Mouse (Mus musculus): ENCODE data around the gene Lrig2. TPM values are rescaled to one million over a fixed set of nuclear protein-coding genes. Genes with fewer than 3 reads are reported as not detected.

The Lrig2 gene
- polyA plus RNA-seq, 1 experiment from 2014 or later = 20.1 TPM

- CTCF ChIA-PET = interaction anchor here (1.0 to 9.9 kb wide), 8 partner anchors 10 to 166 kb away, joined by 3 to 91 read pairs (median 3); no protein-coding TSS in a partner anchor
- POLR2A ChIA-PET = interaction anchor here (0.7 kb wide), 1 partner anchor 93 kb away, joined by 3 read pairs; no protein-coding TSS in a partner anchor
- DNase-seq (ENCODE audit: low read depth, low spot score) (no peak), ATAC-seq (no peak)
- TF ChIP-seq CTCF (IDR thresholded peaks at IDR 0.05) = no peak
- in situ Hi-C loops (cut with MboI; ENCODE audit: low pct_unique_long_range_greater_than_20kb) = loop anchor here (10.0 kb wide), 1 partner anchor 478 kb away; no protein-coding TSS in a partner anchor
- H3K27me3 ChIP-seq = no peaks in the 10 kb centered on the region
Measured at GRCm38 (mm10) chr3:104517161-104517560, 5.4 kb upstream of the Lrig2 start.

GRCm38 (mm10) chr3:104514510-104514909 lies 2.8 kb upstream of the Lrig2 start:
- ATAC-seq (no peak), DNase-seq (ENCODE audit: low read depth, low spot score) (peak; percentile 33)
- no peaks in the 10 kb centered on the region for H3K27me3 ChIP-seq
- in situ Hi-C loops (cut with MboI; ENCODE audit: low pct_unique_long_range_greater_than_20kb) = loop anchor here (5.0 to 10.0 kb wide), 3 partner anchors 128 to 480 kb away; no protein-coding TSS in a partner anchor
- TF ChIP-seq CTCF (IDR thresholded peaks at IDR 0.05) = no peak
- ChIA-PET POLR2A (interaction anchor here (0.7 to 1.1 kb wide), 3 partner anchors 9 to 158 kb away, joined by 3 to 5 read pairs (median 3); no protein-coding TSS in a partner anchor), CTCF (interaction anchor here (1.1 to 9.9 kb wide), 7 partner anchors 9 to 168 kb away, joined by 3 to 91 read pairs (median 7); no protein-coding TSS in a partner anchor)

- DNase-seq (ENCODE audit: low read depth, low spot score) (no peak), ATAC-seq (no peak)
- TF ChIP-seq CTCF (IDR thresholded peaks at IDR 0.05) = no peak
- no peaks in the 10 kb centered on the region for H3K27me3 ChIP-seq
- in situ Hi-C loops (cut with MboI; ENCODE audit: low pct_unique_long_range_greater_than_20kb) = loop anchor here (5.0 to 10.0 kb wide), 3 partner anchors 130 to 482 kb away; no protein-coding TSS in a partner anchor
- ChIA-PET POLR2A (interaction anchor here (0.8 to 1.2 kb wide), 4 partner anchors 10 to 127 kb away, joined by 3 to 8 read pairs (median 6); no protein-coding TSS in a partner anchor), CTCF (interaction anchor here (0.9 to 9.9 kb wide), 17 partner anchors 9 to 186 kb away, joined by 3 to 91 read pairs (median 6); partner anchors contain the start of gene Slc16a1)
Measured at GRCm38 (mm10) chr3:104512424-104512748, 668 bp upstream of the Lrig2 start.

GRCm38 (mm10) chr3:104510771-104511429 lies 818 bp downstream of the Lrig2 start:
- TF ChIP-seq CTCF (IDR thresholded peaks at IDR 0.05) = no peak
- DNase-seq (ENCODE audit: low read depth, low spot score) = peak; percentile 20
- POLR2A ChIA-PET = interaction anchor here (0.6 to 2.4 kb wide), 9 partner anchors 9 to 1011 kb away, joined by 3 to 11 read pairs (median 4); no protein-coding TSS in a partner anchor
- CTCF ChIA-PET = interaction anchor here (0.8 to 9.9 kb wide), 15 partner anchors 8 to 182 kb away, joined by 3 to 91 read pairs (median 5); partner anchors contain the start of gene Slc16a1
- ATAC-seq = peak; percentile 17
- no peaks in the 10 kb centered on the region for H3K27me3 ChIP-seq
- in situ Hi-C loops (cut with MboI; ENCODE audit: low pct_unique_long_range_greater_than_20kb) = loop anchor here (5.0 to 10.0 kb wide), 3 partner anchors 131 to 484 kb away; no protein-coding TSS in a partner anchor

- in situ Hi-C loops (cut with MboI; ENCODE audit: low pct_unique_long_range_greater_than_20kb) = no loop called here
- ATAC-seq = no peak
- no peaks in the 10 kb centered on the region for H3K27me3 ChIP-seq
- no peak for TF ChIP-seq CTCF (IDR thresholded peaks at IDR 0.05)
- ChIA-PET POLR2A (interaction anchor here (0.6 to 1.6 kb wide), 5 partner anchors 9 to 485 kb away, joined by 3 to 11 read pairs (median 5); partner anchors contain the start of gene Lrig2), CTCF (interaction anchor here (1.0 to 4.7 kb wide), 3 partner anchors 10 to 115 kb away, joined by 3 to 30 read pairs (median 3); partner anchors contain the start of gene Lrig2)
- DNase-seq (ENCODE audit: low read depth, low spot score) = peak; percentile 20
Measured at GRCm38 (mm10) chr3:104501648-104502047, 10.1 kb downstream of the Lrig2 start.

- DNase-seq (ENCODE audit: low read depth, low spot score) (peak; percentile 97), ATAC-seq (peak; percentile 85)
- CTCF ChIA-PET = interaction anchor here (4.7 kb wide), 1 partner anchor 11 kb away, joined by 30 read pairs; the partner anchor contains the start of gene Lrig2
- POLR2A ChIA-PET = interaction anchor here (0.6 to 1.6 kb wide), 2 partner anchors 10 to 367 kb away, joined by 5 to 11 read pairs; partner anchors contain the start of gene Lrig2
- TF ChIP-seq CTCF (IDR thresholded peaks at IDR 0.05) = no peak
- in situ Hi-C loops (cut with MboI; ENCODE audit: low pct_unique_long_range_greater_than_20kb) = no loop called here
- no peaks in the 10 kb centered on the region for H3K27me3 ChIP-seq
Measured at GRCm38 (mm10) chr3:104500881-104501280, 10.8 kb downstream of the Lrig2 start.

GRCm38 (mm10) chr3:104496176-104496575 lies 15.5 kb downstream of the Lrig2 start:
- ATAC-seq (no peak), DNase-seq (ENCODE audit: low read depth, low spot score) (no peak)
- POLR2A ChIA-PET = no interaction called here
- no peaks in the 10 kb centered on the region for H3K27me3 ChIP-seq
- CTCF ChIA-PET = interaction anchor here (1.0 to 2.2 kb wide), 5 partner anchors 11 to 38 kb away, joined by 3 to 8 read pairs (median 4); partner anchors contain the start of gene Lrig2
- in situ Hi-C loops (cut with MboI; ENCODE audit: low pct_unique_long_range_greater_than_20kb) = no loop called here
- no peak for TF ChIP-seq CTCF (IDR thresholded peaks at IDR 0.05)

GRCm38 (mm10) chr3:104480946-104481719 lies 30.6 kb downstream of the Lrig2 start:
- in situ Hi-C loops (cut with MboI; ENCODE audit: low pct_unique_long_range_greater_than_20kb) = no loop called here
- ChIA-PET CTCF (no interaction called here), POLR2A (no interaction called here)
- DNase-seq (ENCODE audit: low read depth, low spot score) (no peak), ATAC-seq (no peak)
- TF ChIP-seq CTCF (IDR thresholded peaks at IDR 0.05) = no peak
- H3K27me3 ChIP-seq = no peaks in the 10 kb centered on the region

- in situ Hi-C loops (cut with MboI; ENCODE audit: low pct_unique_long_range_greater_than_20kb) = no loop called here
- DNase-seq (ENCODE audit: low read depth, low spot score) (no peak), ATAC-seq (no peak)
- H3K27me3 ChIP-seq = no peaks in the 10 kb centered on the region
- no peak for TF ChIP-seq CTCF (IDR thresholded peaks at IDR 0.05)
- CTCF ChIA-PET = interaction anchor here (1.2 to 2.1 kb wide), 2 partner anchors 12 to 21 kb away, joined by 3 to 5 read pairs; no protein-coding TSS in a partner anchor
- POLR2A ChIA-PET = no interaction called here
Measured at GRCm38 (mm10) chr3:104478056-104478455, 33.7 kb downstream of the Lrig2 start.

GRCm38 (mm10) chr3:104469421-104469820 lies 42.3 kb downstream of the Lrig2 start:
- in situ Hi-C loops (cut with MboI; ENCODE audit: low pct_unique_long_range_greater_than_20kb) = no loop called here
- CTCF ChIA-PET = interaction anchor here (1.0 to 2.1 kb wide), 5 partner anchors 8 to 410 kb away, joined by 3 to 7 read pairs (median 3); no protein-coding TSS in a partner anchor
- ATAC-seq (no peak), DNase-seq (ENCODE audit: low read depth, low spot score) (no peak)
- POLR2A ChIA-PET = interaction anchor here (1.1 kb wide), 1 partner anchor 8 kb away, joined by 3 read pairs; no protein-coding TSS in a partner anchor
- H3K27me3 ChIP-seq = no peaks in the 10 kb centered on the region
- no peak for TF ChIP-seq CTCF (IDR thresholded peaks at IDR 0.05)
